Mouse (Mus musculus): ENCODE results near the gene Mars.

Mars gene

DNA sequence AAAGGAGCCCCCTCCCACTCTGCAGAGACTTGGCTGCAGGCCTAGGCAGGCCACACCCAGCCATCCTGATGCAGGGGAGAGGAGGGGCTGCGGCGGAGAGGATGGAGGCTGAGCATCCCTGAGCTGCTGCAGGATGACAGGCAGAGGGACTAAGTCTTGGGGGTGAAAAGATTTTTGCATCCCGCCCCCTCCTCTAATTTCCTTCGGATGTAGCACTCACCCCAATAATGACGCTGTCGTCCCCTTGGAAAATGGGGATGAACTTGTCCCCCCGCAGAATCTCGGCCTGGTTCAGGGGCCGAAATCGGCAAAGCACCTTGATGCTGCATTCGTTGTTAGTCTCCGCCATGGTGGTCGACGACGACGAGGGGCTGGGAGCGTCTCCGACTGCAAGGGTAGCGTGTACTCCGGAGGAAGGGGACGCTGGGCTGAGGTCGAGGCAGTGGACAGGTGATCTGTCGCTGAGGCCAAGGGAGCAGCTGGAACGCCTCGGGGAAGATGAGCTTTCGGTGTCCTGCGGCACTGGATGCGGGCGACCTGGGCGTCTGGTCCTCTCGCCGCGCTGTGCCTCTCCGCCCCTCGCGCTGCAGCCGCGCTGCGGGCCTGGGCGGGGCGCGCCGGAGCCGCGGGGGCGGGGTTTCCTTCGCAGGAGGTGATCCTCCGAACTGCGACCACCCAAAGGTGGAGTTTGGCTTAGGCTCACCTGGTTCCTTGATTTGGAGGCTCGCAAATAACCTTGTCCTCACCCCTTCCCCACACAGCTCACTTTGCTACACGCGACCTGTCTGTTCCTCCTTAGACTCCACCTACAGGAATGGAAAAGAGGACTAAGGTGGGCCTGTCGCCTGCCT is 48.8 kb downstream of the Mars start, which contains the start of gene Kif5a:
Gene Kif5a (minus strand): TSS at position 801 of the 851 bp plus-strand sequence.
- 2% methylated on average over 53 of the region's 53 CpGs for WGBS

DNA sequence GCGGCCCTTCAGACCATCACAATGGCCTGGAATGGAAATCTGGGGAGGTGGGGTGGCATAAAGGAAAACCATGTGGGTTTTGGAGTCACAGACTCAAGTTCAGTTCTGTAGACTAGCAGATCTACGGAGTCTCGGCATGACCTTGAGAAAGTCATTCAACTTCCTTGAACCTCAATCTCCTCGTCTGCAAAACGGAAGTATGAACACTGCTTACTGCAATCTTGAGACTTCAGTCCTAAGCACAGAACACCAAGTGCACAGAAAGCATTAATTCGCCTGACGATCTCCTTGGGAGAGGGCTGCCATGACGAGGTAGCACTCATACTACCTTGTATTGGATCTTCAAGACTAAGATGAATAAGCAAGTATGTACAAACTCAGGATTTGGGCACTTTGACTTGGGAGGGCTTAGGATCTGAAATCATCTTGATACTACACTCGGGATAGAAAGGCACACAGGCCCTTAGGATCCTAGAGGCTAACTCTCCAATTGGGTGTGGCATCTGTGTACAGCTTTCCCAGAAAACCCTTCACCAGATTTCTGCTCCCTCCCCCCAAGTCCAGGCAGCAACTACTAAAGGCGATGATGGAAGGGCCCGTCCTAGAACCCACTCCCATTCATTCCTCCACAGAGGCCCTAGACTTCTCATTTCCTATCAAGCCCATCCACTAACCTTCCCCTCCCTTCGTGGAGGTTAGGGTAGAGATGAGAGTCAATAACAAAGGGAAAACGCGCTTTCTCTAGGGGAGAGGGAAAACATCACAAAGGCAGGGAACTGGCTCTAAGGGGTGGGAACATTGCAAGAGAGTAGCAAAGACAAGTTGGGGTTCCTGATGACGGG is 49.7 kb downstream of the Mars start:
- 37% methylated on average over 15 of the region's 15 CpGs for WGBS

DNA sequence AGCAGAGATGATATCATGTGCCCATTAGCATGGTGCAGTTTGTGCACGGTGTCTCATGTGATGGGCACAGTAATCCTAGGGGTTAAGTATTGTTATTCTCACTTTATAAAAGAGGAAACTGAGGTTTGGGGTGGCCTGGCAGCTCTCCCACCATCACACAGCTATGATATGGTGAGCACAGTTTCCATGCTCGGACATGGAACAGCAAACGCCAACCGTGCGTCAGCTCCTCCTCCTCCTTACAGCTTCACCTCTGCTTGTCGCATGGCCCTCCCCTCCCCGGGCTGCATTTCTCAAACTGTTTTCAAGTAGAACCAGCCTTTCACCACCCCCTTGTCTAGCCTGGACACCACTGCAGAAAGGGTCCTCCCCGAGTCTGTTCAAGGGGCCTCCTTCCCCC is 53.1 kb downstream of the Mars start:
- WGBS: 36% methylated on average over 8 of the region's 8 CpGs

DNA sequence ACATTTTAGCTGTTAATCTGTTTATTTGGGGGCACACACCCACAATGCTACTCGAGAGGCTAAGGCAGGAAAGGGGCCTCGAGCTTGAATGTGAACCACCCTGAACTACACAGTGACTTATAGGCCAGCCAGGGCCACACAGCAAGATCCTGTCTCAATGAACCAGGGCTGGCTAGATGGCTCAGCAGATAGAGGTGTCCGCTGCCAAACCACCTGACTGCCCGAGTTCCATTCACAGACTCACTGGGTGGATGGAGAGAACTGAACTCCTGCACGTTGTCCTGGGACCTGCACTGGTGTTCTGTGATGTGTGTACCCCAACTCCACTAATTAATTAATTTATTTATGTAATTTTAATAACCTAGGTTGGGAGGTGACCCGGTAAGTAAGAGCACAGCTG is 53.8 kb downstream of the Mars start:
- WGBS: 63% methylated on average over 6 of the region's 6 CpGs

- 23% methylated on average over 14 of the region's 14 CpGs for WGBS
These were observed 55.8 kb downstream of the Mars start for GRCm38 (mm10) chr10:127255625-127256345.

DNA sequence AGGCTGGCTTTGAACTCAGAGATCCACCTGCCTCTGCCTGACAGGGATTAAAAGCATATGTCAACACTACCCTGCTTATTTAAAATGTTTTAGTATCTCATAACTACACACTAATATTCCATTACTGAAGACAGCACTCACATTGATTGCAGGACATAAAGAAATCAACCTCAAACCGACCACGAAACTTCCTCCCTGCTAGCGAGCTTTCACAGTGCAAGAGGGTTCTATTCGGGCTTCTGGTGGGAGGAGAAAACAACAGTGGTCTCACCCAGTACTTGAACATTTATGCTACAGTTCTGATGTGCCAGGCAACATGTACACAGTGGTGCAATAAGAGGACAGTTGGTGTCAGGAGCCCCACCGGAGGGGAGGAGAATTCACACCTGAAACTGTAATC is 60.8 kb downstream of the Mars start:
- 75% methylated on average over 5 of the region's 5 CpGs for WGBS

All from cerebral cortex, adult 2 months (tissue).